Mouse (Mus musculus) G1E-ER4 (cell line): Measurements from ENCODE around the gene Ankrd66. TPM values are rescaled to one million over a fixed set of nuclear protein-coding genes. Genes with fewer than 3 reads are reported as not detected.

Experiments
- GATA1 ChIP-seq: IDR thresholded peaks from one replicate; pipeline ENCODE4 v1.8.0; 2012; ENCODE audit warnings: low read length, inconsistent platforms
- polyA plus RNA-seq: library from polyadenylated mRNA; stranded (reverse); fragments of >175 nt; gene quantifications from 2 replicates; pipeline ENCODE4 v1.2.3, GENCODE M21; 2012

Ankrd66 gene
- polyA plus RNA-seq, 1 experiment: not detected

GRCm38 (mm10) chr17:43501631-43502030, 41.8 kb downstream of the Ankrd66 start:
- TF ChIP-seq GATA1: no peak

GRCm38 (mm10) chr17:43501223-43501622, 42.2 kb downstream of the Ankrd66 start:
- TF ChIP-seq GATA1: no peak

- no peak for TF ChIP-seq GATA1
Measured at GRCm38 (mm10) chr17:43500513-43500912, 42.9 kb downstream of the Ankrd66 start.

- no peak for TF ChIP-seq GATA1
Measured at GRCm38 (mm10) chr17:43497521-43497920, 45.9 kb downstream of the Ankrd66 start.

GRCm38 (mm10) chr17:43495502-43495901, 47.9 kb downstream of the Ankrd66 start:
- TF ChIP-seq GATA1: no peak

- no peak for TF ChIP-seq GATA1
Measured at GRCm38 (mm10) chr17:43488439-43489151, 54.8 kb downstream of the Ankrd66 start.

- TF ChIP-seq GATA1: no peak
Measured at GRCm38 (mm10) chr17:43485982-43486381, 57.5 kb downstream of the Ankrd66 start.

Other genes with a start within 250 kb of the Ankrd66 start
- gene Adgrf5, start 183.2 kb downstream of the Ankrd66 start, polyA plus RNA-seq: not detected in 2 replicates
- gene Mep1a, start 40.8 kb downstream of the Ankrd66 start, polyA plus RNA-seq: not detected in 2 replicates
- not detected in 2 replicates for gene Pla2g7, start 24.5 kb upstream of the Ankrd66 start, polyA plus RNA-seq
- gene Tdrd6, start 86.7 kb upstream of the Ankrd66 start, polyA plus RNA-seq: not detected in 2 replicates
- not detected in 2 replicates for gene Slc25a27, start 123.6 kb upstream of the Ankrd66 start, polyA plus RNA-seq
- gene Cyp39a1, start 123.8 kb upstream of the Ankrd66 start, polyA plus RNA-seq: not detected in 2 replicates